Mouse (Mus musculus) MEL-GATA-1-ER (cell line): ENCODE measurements around the gene Oog3.

Source experiments
- DNase-seq: peaks from one replicate; pipeline ENCODE4 v3.0.0-alpha.2; 2012; ENCODE audit warnings: low read depth; ENCODE audit errors: extremely low read depth

Oog3 gene

GRCm38 (mm10) chr4:144162563-144162962 is at the start of gene Oog3:
Gene Oog3 (minus strand): TSS chr4:144162663.
- no peak for DNase-seq

- DNase-seq: no peak
Observed at GRCm38 (mm10) chr4:144190419-144190818, 28.0 kb upstream of the Oog3 start, which contains the start of gene Oog2. Gene Oog2 (plus strand): TSS chr4:144190719.
